Mouse (Mus musculus) olfactory bulb, adult 2 months (tissue): Measurements from ENCODE around the gene Grip1.

Source experiments
- CTCF ChIP-seq: fragments of 200-500 bp; IDR thresholded peaks from 2 replicates; pipeline ENCODE4 v1.5.1; 2012; ENCODE audit warnings: low read depth, mild to moderate bottlenecking, low read length, moderate library complexity; ENCODE audit not compliant: insufficient read depth
- POLR2A ChIP-seq: fragments of 200-500 bp; IDR thresholded peaks from 2 replicates; pipeline ENCODE4 v1.6.1; 2012; ENCODE audit warnings: mild to moderate bottlenecking, low read depth, low read length, moderate library complexity; ENCODE audit not compliant: insufficient read depth

DNA sequence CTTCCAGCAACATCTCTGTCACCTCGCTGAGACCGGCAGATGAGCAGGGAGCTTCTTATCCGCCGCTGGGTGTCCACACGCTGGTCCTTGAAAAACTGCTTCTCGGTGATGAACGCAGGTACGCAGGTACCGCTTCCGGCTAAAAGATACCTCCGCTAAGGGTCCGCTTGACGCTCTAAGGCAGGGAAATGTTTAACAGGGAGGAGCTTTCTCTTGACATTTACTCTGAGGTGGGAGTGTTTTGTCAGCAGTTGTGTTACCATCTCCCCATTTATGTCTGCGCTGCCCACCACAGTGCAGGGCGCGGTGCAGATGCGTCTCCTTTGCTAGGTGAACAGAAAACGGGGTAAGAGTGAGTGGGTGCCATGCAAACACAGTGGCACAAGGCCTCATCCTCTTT, 14.3 kb downstream of the Grip1 start:
- TF ChIP-seq CTCF (no peak), POLR2A (no peak)
